In genomic region chr9:29058811-29059210, GRCm38 (mm10) we compare ENCODE assay signal across 21 mouse cellular contexts.
DNase-seq lines count a peak whose midpoint lies in the region; ATAC-seq and TF ChIP-seq lines count a peak whose summit lies in the region.
"Had no signal": no experiment of that assay in that cellular context is flagged by ENCODE, and none has a peak within 500 bp of the region (broad histone marks: within the 10 kb centered on the region; RNA-seq: fewer than 3 reads in every experiment).

No protein-coding gene starts in this region.

- ATAC-seq in hindbrain, embryonic 13.5 days (ENCODE audit: low FRiP score) = 0 out of 2 replicates have a peak, but pooled peaks have one; percentile 36
- ATAC-seq in hindbrain, embryonic 11.5 days (ENCODE audit: low FRiP score) = no peak
- no peak for ATAC-seq in midbrain, embryonic 14.5 days (ENCODE audit: low FRiP score, low TSS enrichment)
- no peak for ATAC-seq in midbrain, embryonic 11.5 days (ENCODE audit: low FRiP score)
- no peak; the same call in 1 of the 2 replicates for ATAC-seq in hindbrain, embryonic 14.5 days (ENCODE audit: low FRiP score)
- no peak for ATAC-seq in midbrain, postnatal 0 days (ENCODE audit: low FRiP score)
- ATAC-seq: forebrain, embryonic 13.5 days; inflammation-experienced regulatory T-cells, adult 6 months had no signal

- H3K4me2 ChIP-seq in hindbrain, embryonic 13.5 days = no peak overlapping the region
- no peak overlapping the region for H3K4me2 ChIP-seq in hindbrain, embryonic 11.5 days (replicated peaks; ENCODE audit: low read depth, low read length)
- no peak overlapping the region for H3K4me2 ChIP-seq in midbrain, embryonic 14.5 days (ENCODE audit: low read length)
- no peak overlapping the region for H3K4me2 ChIP-seq in midbrain, embryonic 11.5 days
- H3K4me2 ChIP-seq in hindbrain, embryonic 14.5 days (replicated peaks) = no peak overlapping the region
- no peak overlapping the region for H3K4me2 ChIP-seq in midbrain, postnatal 0 days (ENCODE audit: low read depth, low read length, poor library complexity, severe bottlenecking)
- H3K4me2 ChIP-seq: forebrain, embryonic 13.5 days had no signal

- WGBS in hindbrain, embryonic 13.5 days = 28% methylated on average over 8 of the region's 8 CpGs
- 58% methylated on average over 8 of the region's 8 CpGs for WGBS in hindbrain, embryonic 11.5 days
- 48% methylated on average over 8 of the region's 8 CpGs for WGBS in midbrain, embryonic 14.5 days
- WGBS in midbrain, embryonic 11.5 days = 83% methylated on average over 8 of the region's 8 CpGs
- 23% methylated on average over 8 of the region's 8 CpGs for WGBS in hindbrain, embryonic 14.5 days
- 45% methylated on average over 8 of the region's 8 CpGs for WGBS in midbrain, postnatal 0 days

- TF ChIP-seq CTCF in midbrain, postnatal 0 days (IDR thresholded peaks at IDR 0.05) = no peak

- no peak overlapping the region for H3K4me3 ChIP-seq in hindbrain, embryonic 13.5 days
- H3K4me3 ChIP-seq in hindbrain, embryonic 11.5 days (ENCODE audit: low read depth, low read length) = no peak overlapping the region
- no peak overlapping the region for H3K4me3 ChIP-seq in midbrain, embryonic 14.5 days (replicated peaks; ENCODE audit: low read depth, low read length)
- H3K4me3 ChIP-seq in midbrain, embryonic 11.5 days (ENCODE audit: low read depth, low read length) = no peak overlapping the region
- no peak overlapping the region for H3K4me3 ChIP-seq in hindbrain, embryonic 14.5 days (replicated peaks; ENCODE audit: low read length)
- H3K4me3 ChIP-seq in midbrain, postnatal 0 days (ENCODE audit: low read depth, low read length) = no peak overlapping the region
- H3K4me3 ChIP-seq: forebrain, embryonic 13.5 days; heart, embryonic 10.5 days; limb, embryonic 10.5 days; megakaryocyte, embryonic 14.5 days had no signal

- no peak overlapping the region for H3K9ac ChIP-seq in hindbrain, embryonic 13.5 days
- no peak overlapping the region for H3K9ac ChIP-seq in hindbrain, embryonic 11.5 days (ENCODE audit: low read depth, low read length)
- no peak overlapping the region for H3K9ac ChIP-seq in midbrain, embryonic 14.5 days (replicated peaks; ENCODE audit: low read length)
- H3K9ac ChIP-seq in midbrain, embryonic 11.5 days (ENCODE audit: low read length) = no peak overlapping the region
- no peak overlapping the region for H3K9ac ChIP-seq in hindbrain, embryonic 14.5 days
- H3K9ac ChIP-seq in midbrain, postnatal 0 days (replicated peaks; ENCODE audit: low read length, poor library complexity, severe bottlenecking) = no peak overlapping the region
- H3K9ac ChIP-seq: forebrain, embryonic 13.5 days had no signal

- no peak for DNase-seq in hindbrain, embryonic 11.5 days (ENCODE audit: low spot score)
- DNase-seq in midbrain, embryonic 14.5 days = peak; percentile 44
- no peak for DNase-seq in midbrain, embryonic 11.5 days (ENCODE audit: low spot score, missing footprints)
- DNase-seq in hindbrain, embryonic 14.5 days (ENCODE audit: low spot score) = peak; percentile 57
- peak; percentile 38 for DNase-seq in midbrain, postnatal 0 days (ENCODE audit: low spot score)
- DNase-seq in gastrocnemius, adult 8-10 months (ENCODE audit: low spot score in 2 of 2) = no peak
- DNase-seq: adrenal gland, postnatal 36 days; cerebellum, adult 8-10 months; heart, postnatal 14 days; kidney, adult 9 months; kidney, postnatal 25 days; lung, adult 18-20 months; right cerebral cortex, postnatal 14 days; spleen, adult 18-20 months; thymus, postnatal 25 days had no signal

- H3K36me3 ChIP-seq in hindbrain, embryonic 13.5 days = no peaks in the 10 kb centered on the region
- H3K36me3 ChIP-seq in hindbrain, embryonic 11.5 days (ENCODE audit: control insufficient read depth, insufficient read depth, low read length) = no peaks in the 10 kb centered on the region
- H3K36me3 ChIP-seq in midbrain, embryonic 14.5 days (ENCODE audit: control insufficient read depth, insufficient read depth, low read length) = no peaks in the 10 kb centered on the region
- H3K36me3 ChIP-seq in midbrain, embryonic 11.5 days (ENCODE audit: control insufficient read depth, insufficient read depth, low read length) = no peaks in the 10 kb centered on the region
- H3K36me3 ChIP-seq in hindbrain, embryonic 14.5 days (replicated peaks; ENCODE audit: control insufficient read depth, insufficient read depth) = no peaks in the 10 kb centered on the region
- no peaks in the 10 kb centered on the region for H3K36me3 ChIP-seq in midbrain, postnatal 0 days (ENCODE audit: insufficient read depth, low read length)
- H3K36me3 ChIP-seq: heart, embryonic 10.5 days; limb, embryonic 10.5 days had no signal

- no peaks in the 10 kb centered on the region for H3K9me3 ChIP-seq in hindbrain, embryonic 13.5 days
- H3K9me3 ChIP-seq in hindbrain, embryonic 11.5 days (ENCODE audit: control insufficient read depth, low read length) = no peaks in the 10 kb centered on the region
- H3K9me3 ChIP-seq in midbrain, embryonic 14.5 days (ENCODE audit: control insufficient read depth, low read length) = no peaks in the 10 kb centered on the region
- no peaks in the 10 kb centered on the region for H3K9me3 ChIP-seq in midbrain, embryonic 11.5 days (ENCODE audit: control insufficient read depth, low read length)
- no peaks in the 10 kb centered on the region for H3K9me3 ChIP-seq in hindbrain, embryonic 14.5 days (ENCODE audit: control insufficient read depth, low read length)
- no peaks in the 10 kb centered on the region for H3K9me3 ChIP-seq in midbrain, postnatal 0 days (ENCODE audit: low read length)
- H3K9me3 ChIP-seq: forebrain, embryonic 13.5 days; heart, embryonic 10.5 days; limb, embryonic 10.5 days had no signal

- H3K27ac ChIP-seq in hindbrain, embryonic 13.5 days = peak overlapping the region; percentile 37
- no peak overlapping the region for H3K27ac ChIP-seq in hindbrain, embryonic 11.5 days (ENCODE audit: low read depth, low read length)
- no peak overlapping the region for H3K27ac ChIP-seq in midbrain, embryonic 14.5 days (replicated peaks; ENCODE audit: low read depth, low read length)
- H3K27ac ChIP-seq in midbrain, embryonic 11.5 days (ENCODE audit: low read depth, low read length) = no peak overlapping the region
- H3K27ac ChIP-seq in hindbrain, embryonic 14.5 days = peak overlapping the region; percentile 64; the same call in 1 of the 2 replicates
- no peak overlapping the region for H3K27ac ChIP-seq in midbrain, postnatal 0 days (ENCODE audit: low read depth, low read length)
- H3K27ac ChIP-seq: forebrain, embryonic 13.5 days; heart, embryonic 10.5 days; limb, embryonic 10.5 days had no signal

- peaks cover 16% of the 10 kb centered on the region for H3K4me1 ChIP-seq in hindbrain, embryonic 13.5 days (replicated peaks)
- no peaks in the 10 kb centered on the region for H3K4me1 ChIP-seq in hindbrain, embryonic 11.5 days (replicated peaks; ENCODE audit: control insufficient read depth, insufficient read depth, low read length)
- 0 out of 2 replicates have a peak, but pooled peaks cover 7% of the 10 kb centered on the region for H3K4me1 ChIP-seq in midbrain, embryonic 14.5 days (ENCODE audit: control insufficient read depth, insufficient read depth, low read length)
- no peaks in the 10 kb centered on the region for H3K4me1 ChIP-seq in midbrain, embryonic 11.5 days (ENCODE audit: control insufficient read depth, insufficient read depth, low read length)
- H3K4me1 ChIP-seq in hindbrain, embryonic 14.5 days (replicated peaks; ENCODE audit: control insufficient read depth, insufficient read depth, low read length) = peaks cover 10% of the 10 kb centered on the region
- H3K4me1 ChIP-seq in midbrain, postnatal 0 days (ENCODE audit: insufficient read depth, low read length) = peaks cover 6% of the 10 kb centered on the region
- H3K4me1 ChIP-seq: forebrain, embryonic 13.5 days; megakaryocyte, embryonic 14.5 days had no signal

- H3K27me3 ChIP-seq in hindbrain, embryonic 13.5 days = no peaks in the 10 kb centered on the region
- H3K27me3 ChIP-seq in hindbrain, embryonic 11.5 days (ENCODE audit: control insufficient read depth, insufficient read depth, low read length) = no peaks in the 10 kb centered on the region
- H3K27me3 ChIP-seq in midbrain, embryonic 14.5 days (ENCODE audit: control insufficient read depth, insufficient read depth, low read length) = no peaks in the 10 kb centered on the region
- H3K27me3 ChIP-seq in midbrain, embryonic 11.5 days (ENCODE audit: control insufficient read depth, insufficient read depth, low read length) = no peaks in the 10 kb centered on the region
- no peaks in the 10 kb centered on the region for H3K27me3 ChIP-seq in hindbrain, embryonic 14.5 days (ENCODE audit: control insufficient read depth, insufficient read depth, low read length)
- H3K27me3 ChIP-seq in midbrain, postnatal 0 days (ENCODE audit: insufficient read depth, low read length) = no peaks in the 10 kb centered on the region
- H3K27me3 ChIP-seq: forebrain, embryonic 13.5 days; megakaryocyte, embryonic 14.5 days had no signal

Comparison
In these comparisons a context has a peak if more than half of its experiments do, and no peak if none do; other contexts are left out.
1. H3K27ac ChIP-seq: peak in hindbrain, embryonic 13.5 days (single experiment) and hindbrain, embryonic 14.5 days (single experiment); none in hindbrain, embryonic 11.5 days (single experiment), midbrain, embryonic 14.5 days (single experiment), midbrain, embryonic 11.5 days (single experiment) and midbrain, postnatal 0 days (single experiment).
2. DNase-seq: peak in midbrain, embryonic 14.5 days (single experiment), hindbrain, embryonic 14.5 days (single experiment) and midbrain, postnatal 0 days (single experiment); none in hindbrain, embryonic 11.5 days (single experiment), midbrain, embryonic 11.5 days (single experiment) and gastrocnemius, adult 8-10 months (0 of 2).